Mouse (Mus musculus): ENCODE results near the gene Aknad1.

Aknad1 gene

DNA sequence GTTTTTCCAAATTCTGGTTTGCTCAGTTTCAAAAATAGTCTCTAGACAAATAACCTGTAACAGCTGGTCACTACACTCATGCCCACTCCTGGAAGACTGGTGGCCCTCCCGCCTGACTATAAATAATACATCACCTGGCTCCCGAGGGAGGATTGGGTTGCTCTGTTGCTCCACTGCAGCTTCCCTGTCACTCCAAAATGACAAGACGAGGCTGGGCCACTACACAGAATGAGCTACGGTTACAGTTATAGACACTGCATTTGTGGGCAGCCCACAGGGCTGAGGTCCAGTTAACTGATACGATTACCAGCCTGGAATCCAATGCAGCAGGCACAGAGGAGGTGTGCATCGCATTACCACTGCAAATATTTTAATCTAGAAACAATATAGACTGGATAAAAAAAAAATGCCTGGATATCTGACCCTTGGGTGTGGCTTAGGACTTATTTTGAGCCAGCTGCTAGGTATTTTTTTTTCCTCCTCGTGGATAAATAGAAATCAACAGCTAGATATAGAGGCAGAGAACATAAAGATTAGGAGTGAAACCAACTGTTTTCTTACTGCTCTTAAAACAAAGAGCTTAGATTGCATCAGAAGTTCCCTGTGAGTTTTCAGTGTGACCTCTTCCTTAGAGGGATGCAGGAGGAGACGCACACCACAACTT lies at the start of gene Aknad1:
Gene Aknad1, plus strand, starts transcription at position 614 of the 664 bp plus-strand sequence.
- DNase-seq, result no peak

DNA sequence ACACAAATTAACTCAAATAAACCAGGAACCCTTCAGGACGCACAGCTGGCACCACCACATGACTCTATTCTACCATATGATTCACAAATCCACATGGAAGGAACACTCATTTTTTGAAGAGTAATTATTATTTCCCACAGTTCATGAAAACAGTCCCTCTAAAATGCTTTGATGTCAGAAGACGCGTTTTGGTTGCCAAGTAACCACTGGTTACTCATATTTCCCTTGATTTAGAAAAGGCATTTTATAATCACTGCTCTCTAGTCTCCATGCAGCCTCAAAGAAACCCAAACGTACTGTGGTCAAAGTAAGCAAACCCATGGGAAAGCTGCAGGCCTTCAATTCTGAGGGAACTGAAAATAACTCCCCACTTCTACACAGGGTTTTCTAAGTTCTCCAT lies 49.5 kb upstream of the Aknad1 start:
- DNase-seq, result no peak

DNA sequence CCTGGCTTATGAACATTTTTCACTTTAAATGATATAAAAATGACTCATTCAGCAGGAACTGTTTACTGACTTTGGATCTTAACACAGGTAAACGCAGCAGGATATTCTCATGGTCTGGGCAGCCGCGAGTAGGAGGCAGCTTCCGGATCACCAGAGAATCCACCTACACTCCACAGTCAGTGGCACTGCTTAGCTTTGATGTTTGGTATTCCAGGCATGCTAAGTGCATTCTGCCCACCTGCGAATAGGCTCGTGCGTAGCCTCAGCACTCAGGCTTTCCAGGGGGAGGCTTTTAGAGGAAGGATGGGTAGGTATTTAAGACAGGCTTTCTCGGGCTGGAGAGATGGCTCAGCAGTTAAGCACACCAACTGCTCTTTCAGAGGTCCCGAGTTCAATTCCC lies 45.1 kb upstream of the Aknad1 start:
- no peak for DNase-seq

DNA sequence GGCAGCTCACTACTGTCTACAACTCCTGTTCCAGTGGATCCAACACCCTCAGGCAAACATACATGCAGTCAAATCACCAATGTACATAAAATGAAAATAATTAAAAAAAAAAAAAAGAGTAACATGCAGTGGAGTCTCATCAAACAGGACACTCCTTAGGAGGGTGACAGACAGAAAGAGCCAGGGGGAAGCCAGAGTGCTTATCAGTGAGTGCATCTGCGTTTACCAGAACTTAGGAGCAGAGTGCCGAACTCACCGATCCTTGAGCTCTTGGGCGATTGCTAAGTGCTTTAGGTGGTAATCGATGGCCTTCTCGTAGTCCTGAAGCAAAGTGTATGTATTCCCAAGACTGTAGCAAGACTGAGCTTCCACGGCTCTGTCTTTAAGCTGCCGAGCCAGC lies 40.8 kb upstream of the Aknad1 start:
- no peak for DNase-seq

DNA sequence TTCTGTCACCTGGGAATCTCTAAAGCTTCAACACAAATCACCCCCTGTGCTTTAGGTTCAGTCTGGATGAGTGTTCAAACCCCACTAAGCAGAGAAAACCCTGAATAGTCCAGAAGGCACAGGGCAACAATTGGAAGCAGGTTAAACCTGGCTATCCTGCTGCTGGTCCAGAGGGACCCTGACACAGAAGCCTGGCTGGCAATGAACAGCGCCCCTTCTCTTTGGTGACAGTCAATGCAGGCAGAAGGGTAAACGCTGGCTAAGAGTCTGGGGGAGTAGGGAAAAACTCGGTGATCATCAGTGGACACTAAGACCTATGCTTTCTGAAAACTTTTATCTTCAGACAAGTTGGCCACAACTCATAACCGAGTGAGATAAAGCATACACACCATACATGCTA lies 39.7 kb upstream of the Aknad1 start:
- DNase-seq, result no peak

DNA sequence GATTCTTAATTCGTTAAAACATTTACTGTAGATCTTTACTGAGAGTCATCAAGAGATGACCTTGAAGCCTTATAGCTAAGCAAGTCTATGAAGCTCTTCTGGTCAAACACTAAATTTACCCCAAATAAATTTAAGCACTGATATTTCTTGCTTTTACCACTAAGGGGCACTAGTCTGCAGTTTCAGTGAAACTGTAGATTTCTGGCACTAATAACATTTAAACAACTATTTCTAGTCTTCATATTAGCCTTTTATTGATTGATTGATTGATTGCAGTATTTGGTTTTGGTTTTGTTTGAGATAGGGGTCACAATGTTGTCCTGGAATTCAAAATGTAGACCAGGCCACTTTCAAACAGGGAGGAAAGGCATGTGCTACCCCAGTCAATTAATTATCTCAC lies 38.2 kb upstream of the Aknad1 start:
- no peak for DNase-seq

DNA sequence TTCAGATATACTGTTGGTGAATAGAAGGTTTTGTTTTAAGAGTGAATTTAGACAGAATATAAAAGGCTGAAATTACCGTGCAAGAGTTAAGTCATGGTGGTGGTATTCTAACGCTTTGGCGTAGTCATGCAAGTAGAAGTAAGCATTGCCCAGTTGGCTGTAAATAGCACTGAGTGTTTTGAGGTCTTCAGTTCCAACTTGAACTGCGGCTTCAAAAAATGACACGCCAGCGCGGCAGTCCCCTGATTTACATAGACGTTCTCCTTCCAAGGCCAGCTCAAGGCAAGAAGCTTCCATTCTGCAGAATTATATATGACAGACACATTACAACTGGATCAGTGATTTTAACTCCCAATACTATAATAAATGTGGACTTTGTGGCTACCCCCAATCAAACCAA lies 36.7 kb upstream of the Aknad1 start:
- DNase-seq, result no peak

DNA sequence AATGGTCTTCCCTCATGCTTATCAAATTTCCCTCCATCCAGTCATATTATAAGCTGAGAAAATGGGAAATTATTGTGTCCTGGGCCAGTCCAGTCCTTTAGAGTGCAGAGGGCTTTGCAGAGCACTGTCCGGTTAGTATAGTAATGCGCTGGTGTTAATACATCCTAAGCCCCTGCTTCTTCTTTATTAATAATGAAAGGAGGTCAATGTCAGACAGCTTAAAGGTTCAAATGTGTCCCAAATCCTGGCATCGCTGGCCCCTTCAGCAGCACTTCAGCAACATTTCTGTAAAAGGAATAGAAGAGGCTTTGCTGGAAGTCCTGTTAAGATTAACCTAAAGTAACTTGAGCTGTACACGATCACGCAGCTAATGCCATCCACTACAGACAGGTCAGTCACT lies 28.2 kb upstream of the Aknad1 start:
- no peak for DNase-seq

DNA sequence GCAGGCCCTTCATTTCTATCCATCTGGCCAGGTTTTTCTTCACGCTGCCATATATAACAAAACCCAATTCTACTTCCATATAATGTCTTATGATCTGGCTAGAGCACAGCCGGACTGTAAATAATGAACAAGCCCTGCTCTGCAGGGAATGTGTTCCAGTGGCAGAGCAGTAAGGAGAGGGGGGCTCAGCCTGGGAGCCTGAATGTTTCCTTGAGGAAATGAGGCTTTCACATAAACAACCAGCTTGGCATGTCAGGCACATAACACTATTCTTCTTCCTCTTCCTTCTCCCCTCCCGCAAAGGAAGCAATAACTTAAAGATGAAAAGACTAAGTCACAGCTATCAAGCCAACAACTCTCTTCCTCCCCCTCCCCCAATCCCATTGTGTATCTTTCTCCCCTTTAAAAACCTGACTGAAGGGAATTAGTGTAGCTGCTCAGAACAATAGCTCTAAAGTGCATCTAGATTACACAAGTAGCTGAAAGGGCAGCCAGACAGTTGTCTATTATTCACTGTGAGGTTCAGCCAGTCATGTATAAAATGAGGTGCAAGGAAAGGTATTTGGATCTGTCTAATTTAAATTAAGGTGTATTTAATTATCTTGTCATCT lies 26.3 kb upstream of the Aknad1 start:
- no peak for DNase-seq

DNA sequence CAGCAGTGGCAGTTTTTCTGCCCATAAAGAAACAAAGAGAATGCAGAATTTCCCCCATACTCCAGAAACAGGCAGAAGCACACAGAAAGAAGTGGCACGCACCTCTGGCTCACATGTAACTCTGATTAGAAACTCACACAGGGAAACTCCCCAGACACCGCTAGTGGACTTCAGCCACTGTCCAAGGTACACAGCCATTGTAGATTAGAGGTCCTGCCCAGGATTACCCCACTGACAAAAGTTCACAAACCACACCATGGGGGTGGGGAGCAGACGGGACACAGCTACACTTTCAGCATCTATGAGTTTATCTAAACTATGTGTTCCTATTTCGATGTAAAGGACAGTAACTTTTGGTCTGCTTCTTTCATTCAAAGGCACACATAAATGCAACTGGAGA lies 24.6 kb upstream of the Aknad1 start:
- DNase-seq, result no peak

DNA sequence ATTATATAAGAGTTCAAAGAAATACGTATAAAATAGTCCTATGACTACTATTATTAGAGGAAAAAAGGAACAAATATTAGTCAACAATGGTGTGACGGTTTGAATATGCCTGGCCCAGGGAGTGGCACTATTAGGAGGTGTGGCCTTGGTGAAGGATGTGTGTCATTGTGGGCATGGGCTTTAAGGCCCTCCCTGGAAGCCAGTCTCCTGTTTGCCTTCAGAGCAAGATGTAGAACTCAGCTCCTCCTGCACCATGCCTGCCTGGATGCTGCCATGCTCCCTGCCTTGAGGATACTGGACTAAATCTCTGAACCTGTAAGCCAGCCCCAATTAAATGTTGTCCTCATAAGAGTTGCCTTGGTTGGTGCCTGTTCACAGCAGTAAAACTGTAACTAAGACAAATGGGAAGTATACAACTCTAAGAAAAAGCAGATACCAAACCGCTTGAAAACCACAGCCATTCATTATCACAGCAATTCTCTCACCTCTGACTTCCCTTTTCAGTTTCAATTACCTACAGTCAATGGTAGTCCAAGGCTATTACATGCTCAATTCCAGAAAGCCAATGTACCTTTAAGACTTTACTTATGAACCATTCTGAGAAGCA lies 21.5 kb upstream of the Aknad1 start:
- no peak for DNase-seq

DNA sequence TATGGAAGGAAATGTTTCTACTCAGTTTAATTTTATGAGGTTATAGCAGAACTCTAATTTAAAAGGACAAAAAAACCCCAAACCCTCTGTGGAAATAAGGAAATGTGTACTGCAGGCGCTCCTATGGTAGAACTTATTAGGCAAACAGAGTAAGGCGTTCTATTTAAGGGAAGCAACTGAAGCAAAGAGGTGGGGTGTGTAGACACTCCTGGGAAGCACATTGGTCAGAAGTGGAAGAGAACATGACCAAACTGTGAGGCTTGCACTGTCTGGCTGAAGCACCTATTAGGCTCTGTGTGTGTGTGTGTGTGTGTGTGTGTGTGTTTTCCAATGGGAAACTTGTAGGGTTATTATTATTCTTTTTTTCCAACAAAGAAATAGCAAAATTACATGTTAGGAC lies 20.1 kb upstream of the Aknad1 start:
- DNase-seq, result no peak

DNA sequence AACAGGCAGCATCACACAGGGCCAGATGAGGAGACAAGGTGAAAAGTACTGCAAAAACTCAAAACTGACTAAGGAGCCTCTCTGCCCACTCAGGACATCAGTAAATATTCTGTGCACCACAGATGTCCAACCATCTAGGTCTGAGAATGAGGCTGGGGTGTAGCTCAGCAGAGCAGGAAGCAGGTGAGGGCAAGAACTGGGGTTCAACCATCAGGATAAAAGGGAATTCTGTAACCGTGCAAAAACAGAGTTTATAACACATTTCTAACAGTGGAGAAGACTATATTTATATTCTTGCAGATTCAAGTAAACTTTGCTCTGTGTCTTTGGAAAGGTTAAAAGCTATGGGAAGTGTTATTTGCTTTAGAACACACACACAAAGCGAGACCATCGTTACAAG lies 19.7 kb upstream of the Aknad1 start:
- DNase-seq, result no peak

DNA sequence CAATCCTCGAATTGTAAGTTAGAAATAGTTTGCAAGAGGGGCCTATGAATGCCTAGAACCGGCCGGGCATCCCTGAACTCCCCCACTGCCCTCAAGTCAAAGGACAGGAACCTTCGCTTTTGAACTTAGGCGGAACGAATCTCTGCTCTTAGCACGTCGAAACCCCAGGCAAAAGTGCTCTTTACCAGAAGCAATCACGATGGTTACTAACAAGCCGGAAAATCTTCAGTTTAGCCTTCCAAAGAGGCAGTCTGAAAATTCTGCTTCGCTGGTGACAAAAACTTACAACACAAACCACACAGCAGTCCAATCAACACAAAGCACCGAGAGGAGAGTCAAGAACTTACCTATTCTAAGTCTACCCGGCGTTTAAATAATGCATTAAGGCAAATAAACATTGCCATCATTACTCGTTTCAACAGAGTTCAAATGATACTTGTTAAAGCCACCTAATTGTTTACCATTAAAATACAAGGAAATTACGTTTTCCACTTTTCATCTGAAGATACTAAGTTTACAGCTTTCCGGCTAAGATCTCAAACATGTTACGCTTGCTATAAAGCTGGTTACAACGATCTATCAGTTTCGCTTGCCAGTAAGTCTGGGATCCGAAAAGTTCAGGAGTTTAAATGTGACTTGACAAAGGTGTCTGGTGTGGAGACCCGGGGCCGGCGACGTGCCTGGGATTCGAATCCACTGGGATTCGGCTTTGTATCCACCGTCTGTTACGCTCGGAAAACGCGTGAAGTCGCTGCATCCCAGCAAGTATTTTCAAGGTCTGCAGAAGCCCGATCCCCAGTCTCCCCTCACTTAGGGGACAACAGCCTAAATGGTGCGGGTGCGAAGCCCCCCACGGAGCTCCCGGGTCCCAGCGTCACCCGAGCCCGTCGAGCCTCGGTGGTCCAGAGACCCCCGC lies 18.1 kb upstream of the Aknad1 start:
- no peak for DNase-seq

DNA sequence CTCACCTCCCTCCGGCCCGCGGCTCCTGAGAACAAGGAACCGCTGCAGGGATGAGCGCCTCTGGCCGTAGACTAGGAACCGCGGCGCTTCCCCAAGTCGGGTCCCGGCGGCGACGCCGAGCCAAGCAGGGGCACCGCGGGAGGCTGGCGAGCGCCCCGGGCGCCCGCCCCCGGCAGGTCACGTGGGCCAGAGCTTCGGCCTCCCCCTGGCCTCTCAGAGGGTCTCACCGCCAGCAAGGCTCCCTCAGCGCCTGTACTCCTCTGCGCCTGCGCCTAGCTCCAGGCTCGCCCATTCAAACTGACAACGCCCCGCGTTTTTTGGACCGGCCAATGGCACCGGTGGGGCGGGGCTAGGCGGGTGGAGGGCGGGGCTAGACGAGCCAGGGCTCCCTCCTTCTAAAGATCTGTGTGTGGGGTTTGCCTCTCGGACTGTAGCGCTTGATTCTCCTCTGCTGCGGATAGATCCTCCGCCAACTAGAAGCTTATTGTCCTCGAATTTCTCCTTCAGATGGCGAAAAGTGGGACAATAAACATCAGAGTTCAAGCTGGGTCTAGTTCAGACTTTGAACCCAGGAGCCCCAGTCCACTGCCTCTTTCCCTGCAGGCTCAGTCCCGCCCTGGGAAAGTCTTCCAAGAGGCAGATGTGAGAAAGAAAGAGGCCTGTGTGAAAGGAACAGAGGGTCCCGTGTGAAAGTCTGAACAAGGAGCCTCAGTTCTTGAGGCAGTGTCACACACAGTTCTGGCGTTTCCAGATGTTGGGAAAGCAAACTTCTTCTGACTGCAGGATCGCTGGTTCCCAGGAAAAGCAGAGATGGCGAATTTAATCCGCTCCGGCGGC lies 17.2 kb upstream of the Aknad1 start, which contains the start of gene Gpsm2:
Gene Gpsm2, minus strand, starts transcription at position 274 of the 837 bp plus-strand sequence.
- peak; percentile 96 to 97 for DNase-seq

DNA sequence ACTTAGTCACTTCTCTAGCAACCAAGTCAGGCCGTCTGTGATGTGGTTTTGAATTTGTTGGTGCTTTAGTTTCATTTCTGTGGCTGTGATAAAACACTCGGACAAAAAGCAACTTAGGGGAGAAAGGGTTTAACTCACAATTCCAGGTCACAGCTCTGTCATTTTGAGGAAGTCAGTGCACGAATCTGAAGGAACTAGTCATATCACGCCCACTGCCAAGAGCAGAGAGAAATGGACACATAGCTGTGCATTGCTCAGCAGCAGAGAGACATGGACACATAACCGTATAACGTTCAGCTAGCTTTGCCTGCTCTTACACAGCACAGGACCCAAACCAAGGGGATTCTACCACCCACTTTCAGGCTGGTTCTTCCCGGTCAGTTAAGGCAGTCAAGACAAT lies 13.0 kb upstream of the Aknad1 start:
- DNase-seq, result no peak

DNA sequence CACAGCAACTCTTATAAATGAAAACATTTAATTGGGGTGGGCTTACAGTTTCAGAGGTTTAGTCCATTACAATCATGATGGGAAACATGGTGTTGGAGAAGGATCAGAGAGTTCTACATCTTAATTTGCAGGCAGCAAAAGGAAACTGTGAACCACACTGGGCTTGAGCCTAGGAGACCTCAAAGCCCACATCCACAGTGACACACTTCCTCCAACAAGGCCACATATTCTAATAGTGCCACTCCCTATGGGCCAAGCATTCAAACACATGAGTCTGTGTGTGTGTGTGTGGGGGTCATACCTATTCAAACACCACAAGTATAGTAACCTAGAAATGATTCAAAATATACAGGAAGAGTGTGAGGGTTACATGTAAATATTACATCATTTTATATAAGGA lies 12.1 kb upstream of the Aknad1 start:
- no peak for DNase-seq

DNA sequence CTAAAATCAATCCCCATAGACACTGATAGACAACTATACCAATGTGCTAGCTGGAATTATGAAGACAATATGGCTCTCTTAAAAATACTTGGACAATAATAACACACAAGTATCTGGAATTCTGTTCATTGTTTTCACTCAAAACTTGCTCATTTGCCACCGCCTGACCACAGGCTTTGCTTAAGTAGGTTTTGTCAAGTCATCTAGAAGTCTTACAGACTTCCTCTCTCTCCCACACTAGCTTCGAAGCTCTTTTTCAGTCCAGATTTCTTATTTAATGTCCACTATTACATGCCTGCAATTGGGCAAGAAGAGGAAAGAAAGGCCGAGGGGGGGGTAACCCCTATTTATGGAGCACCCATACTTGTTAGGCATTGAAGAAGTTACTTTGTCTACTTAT lies 11.7 kb upstream of the Aknad1 start:
- DNase-seq, result no peak

DNA sequence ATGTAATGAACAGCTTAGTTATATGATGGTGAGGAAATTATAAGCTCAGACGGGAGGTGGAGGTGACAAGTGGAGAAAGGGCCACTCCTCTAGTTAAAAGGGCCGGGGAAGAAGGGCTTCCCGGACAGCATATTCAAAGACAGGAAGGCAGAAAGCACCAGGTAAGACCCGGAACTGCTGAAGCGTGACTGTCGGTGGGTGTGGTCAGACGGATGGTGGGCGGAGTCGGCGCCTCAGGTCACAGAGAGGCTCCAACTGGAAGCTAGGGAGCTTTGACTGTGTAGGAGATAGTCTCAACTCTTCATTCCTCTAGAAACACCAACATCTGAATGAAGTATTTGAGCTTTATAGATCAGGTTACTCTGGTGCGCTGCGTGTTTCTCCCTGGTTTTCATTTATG lies 9.1 kb upstream of the Aknad1 start:
- no peak for DNase-seq

DNA sequence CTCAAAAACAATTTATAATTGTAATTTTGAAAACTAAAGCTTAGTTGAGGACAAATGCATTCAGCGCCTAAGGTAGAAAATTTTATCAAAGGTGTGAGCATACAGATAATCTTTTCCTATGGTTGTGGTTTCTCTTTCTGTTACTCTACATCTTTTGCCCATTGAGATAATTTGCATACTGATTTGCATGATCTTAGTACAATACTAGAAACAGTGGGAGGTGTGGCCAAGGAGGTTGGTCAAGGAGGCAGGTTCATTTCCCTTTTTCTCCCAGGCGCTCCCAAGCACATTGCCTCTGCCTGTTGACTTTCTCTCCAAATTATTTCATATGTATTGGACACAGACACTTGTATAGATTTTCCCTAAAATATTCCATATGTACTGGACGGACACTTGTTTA lies 1.7 kb upstream of the Aknad1 start:
- no peak for DNase-seq

DNA sequence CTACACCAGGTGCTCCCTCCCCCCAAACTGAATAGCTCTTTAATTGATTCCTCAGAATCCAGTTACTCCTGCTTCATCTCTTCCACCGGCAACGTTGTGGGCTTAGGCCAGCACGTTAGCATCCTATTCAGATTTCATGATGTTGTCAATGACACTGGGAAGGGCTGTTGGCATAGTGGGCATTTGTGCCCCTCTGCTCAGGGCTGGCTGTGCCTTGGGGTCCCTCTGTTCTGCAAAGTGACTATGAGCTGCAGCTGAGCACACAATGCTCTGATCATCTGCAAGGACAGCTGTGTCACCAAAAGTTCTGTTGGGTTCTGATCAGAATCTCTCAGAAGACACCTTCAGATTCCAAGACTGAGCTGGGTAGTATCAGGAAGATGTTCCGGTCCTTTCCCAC lies 4.6 kb downstream of the Aknad1 start:
- no peak for DNase-seq

DNA sequence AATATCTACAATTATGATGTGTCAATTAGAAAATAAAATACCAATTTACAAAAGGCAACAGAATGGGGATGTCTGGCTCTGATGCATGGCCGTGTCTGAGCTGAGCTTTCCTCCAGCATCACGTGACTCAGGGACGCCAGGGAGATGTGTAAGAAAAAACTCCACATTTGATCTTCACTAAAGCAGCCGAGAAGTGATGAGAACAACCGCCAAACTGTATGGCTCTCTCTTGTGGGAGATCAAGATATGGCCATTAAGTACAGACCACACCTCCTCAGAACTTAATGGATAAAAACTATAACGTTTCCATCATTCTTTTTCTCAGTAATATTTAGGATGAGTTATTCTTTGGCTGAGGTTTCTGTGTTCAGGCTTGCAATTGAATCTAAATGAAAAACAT lies 11.6 kb downstream of the Aknad1 start:
- no peak for DNase-seq

DNA sequence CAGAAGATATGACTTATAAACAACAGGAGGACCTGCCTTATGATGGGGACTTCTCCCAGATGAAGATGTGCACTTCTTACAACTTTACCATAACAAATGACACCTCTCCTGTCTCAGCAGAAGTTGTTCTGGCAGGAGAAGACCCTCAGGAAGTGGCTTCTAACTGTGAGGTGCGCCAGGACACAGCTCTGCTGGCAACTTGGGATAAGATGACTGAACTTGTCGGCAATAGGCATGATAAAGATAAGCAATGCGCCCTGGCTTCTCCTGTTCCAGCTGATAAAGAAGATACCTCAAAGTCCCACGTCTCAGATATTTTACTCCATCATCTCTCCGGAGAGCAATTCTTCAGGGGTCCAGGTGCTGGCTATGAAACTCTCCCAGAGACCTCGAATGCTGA lies 12.2 kb downstream of the Aknad1 start:
- no peak for DNase-seq

Measured in thymus, adult 18-20 months (tissue).